Mouse (Mus musculus): ENCODE data around the gene St3gal2.

The St3gal2 gene

DNA sequence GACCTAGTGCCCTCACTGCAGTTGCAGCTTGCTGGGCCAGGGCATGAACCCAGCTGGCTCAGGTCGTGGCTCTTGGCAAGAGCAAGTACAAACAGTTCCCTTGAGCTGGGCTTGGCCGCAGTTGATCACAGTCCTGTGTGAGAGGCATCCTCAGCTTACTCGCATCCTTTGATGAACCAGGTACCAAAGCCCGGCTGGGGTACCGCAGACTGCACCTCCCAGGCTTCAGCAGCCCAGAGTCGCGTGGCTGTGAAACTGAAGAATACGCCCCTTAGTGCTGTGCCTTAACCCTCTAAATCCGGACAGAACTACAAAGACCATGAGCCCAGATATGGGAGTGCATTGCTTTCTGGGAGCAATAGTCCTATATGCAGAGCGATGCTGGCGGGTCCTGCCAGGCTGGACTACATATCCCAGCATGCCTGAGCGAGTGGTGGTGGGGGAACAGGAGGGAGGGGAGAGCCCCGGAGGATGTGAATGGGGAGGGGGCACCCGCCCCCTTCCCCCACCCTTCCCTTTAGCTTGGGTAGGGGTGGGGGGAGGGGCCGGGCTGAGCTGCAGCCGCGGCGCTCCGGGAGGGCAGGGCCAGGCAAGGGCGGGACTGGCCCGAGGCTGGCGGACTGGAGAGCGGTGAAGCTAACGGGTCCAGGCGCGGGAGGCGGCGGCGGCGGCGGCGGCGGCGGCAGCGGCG is at the start of gene St3gal2:
St3gal2 (plus strand) TSS at position 582 of the 691 bp plus-strand sequence.
- in situ Hi-C loops (cut with MboI; ENCODE audit: unreplicated experiment in 2 of 2): loop anchor here in 1 of 2 experiments (5.0 kb wide), 1 partner anchor 38 kb away; no protein-coding TSS in a partner anchor

DNA sequence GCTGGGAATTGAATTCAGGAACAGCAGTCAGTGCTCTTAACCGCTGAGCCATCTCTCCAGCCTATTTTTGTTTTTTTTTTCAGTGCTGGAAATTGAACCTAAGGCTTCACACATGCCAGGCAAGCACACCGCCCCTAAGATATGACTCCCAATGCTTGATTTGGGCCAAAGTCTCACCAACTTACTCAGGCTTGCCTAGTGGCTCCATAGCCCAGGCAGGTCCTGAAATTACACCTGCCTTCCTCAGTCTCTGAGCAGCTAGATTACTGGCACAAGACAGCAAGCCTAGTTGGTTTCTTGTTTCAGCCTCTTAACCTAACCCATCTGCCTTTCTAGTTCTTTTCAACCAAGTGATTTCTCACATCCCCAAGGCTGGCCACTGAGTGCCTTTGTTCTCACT is 49.2 kb upstream of the St3gal2 start:
- in situ Hi-C loops (cut with MboI; ENCODE audit: unreplicated experiment in 2 of 2): no loop called here

DNA sequence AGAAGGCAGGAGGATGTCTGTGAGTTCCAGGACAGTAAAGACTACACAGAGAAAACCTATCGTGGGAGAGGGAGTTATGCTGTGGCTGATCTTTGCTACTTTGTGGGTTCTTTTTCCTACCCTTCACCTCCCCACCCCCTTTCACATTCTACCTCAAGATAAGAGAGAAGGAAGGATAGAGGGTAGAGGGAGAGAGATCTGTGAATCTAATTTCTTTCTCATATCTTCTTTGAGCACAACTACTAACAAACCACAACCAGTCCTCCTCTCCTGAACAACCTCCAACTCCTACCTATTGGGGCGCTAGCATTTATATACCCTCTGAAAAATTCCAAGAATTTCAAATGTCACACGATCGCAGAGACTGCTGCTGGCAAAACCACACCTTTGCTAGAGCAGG is 41.9 kb upstream of the St3gal2 start:
- in situ Hi-C loops (cut with MboI; ENCODE audit: unreplicated experiment in 2 of 2): no loop called here

DNA sequence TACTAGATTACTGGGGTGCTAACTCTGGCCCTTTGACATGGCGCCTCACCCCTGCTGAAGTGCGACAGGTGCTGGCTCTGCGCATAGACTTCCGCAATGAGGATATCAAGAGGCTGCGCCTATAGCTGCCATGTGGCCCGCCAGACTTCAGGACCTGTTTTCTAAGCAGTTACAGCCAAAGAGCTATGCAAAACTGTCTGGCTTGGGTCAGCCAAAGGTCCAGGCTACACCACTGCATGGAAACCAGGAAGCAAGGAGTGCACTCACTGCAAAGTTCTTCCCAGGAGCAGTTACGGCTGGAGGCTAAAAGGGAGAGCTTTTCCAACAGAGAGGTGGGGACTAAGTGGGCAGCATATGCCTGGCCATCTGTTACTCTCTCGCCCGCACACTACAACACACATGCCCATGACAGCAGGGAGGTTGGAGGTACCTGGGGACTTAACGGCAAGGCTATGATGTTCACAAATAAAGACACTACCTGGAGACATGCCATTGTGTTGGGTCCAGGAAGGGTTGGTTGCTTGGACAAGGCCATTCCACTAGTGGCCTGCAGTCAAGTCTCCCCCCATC is 37.9 kb upstream of the St3gal2 start:
- in situ Hi-C loops (cut with MboI; ENCODE audit: unreplicated experiment in 2 of 2): no loop called here

DNA sequence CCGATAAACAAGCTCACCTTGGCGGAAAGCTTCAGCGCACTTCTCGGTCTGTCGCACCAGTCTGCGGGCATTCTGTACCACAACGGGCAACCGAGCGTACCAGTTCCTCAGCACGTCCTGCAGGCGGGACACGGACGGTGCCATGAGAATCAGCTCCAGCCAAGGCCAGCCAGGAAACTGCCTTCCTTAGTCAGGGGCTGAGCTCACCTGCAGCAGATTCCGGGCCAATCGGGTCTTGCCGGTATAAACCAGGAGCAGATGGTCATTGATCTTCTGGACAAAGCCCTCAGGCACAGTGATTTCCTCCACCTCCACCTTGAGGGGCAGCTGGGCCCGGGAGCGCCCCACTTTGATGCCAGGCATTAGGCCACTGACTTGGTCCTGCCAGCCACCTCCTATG is 35.9 kb upstream of the St3gal2 start:
- in situ Hi-C loops (cut with MboI; ENCODE audit: unreplicated experiment in 2 of 2): no loop called here

- in situ Hi-C loops (cut with MboI; ENCODE audit: unreplicated experiment in 2 of 2): no loop called here
Measured at GRCm38 (mm10) chr8:110886634-110887033, 33.1 kb upstream of the St3gal2 start.

DNA sequence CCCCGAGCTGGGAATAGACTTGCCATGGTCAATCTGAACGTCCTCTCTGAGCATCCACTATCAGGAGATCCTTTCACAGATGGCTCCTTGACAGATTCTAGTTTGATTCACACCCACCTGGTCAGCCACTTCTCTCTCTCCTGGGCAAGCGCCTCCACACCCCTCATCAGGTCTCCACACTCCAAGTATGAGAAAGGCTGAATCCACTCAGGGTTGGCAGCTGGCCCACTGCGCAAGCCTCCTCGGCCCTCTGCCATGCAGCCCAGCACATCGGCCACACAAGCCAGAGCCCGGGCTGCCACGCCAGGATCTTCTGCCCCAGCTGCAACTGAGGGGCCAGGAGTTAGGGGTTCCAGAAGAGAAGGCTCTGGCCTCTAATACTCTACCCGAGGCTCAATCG is 32.2 kb upstream of the St3gal2 start:
- in situ Hi-C loops (cut with MboI; ENCODE audit: unreplicated experiment in 2 of 2): no loop called here

GRCm38 (mm10) chr8:110888441-110888840 is 31.3 kb upstream of the St3gal2 start:
- in situ Hi-C loops (cut with MboI; ENCODE audit: unreplicated experiment in 2 of 2): no loop called here

- in situ Hi-C loops (cut with MboI; ENCODE audit: unreplicated experiment in 2 of 2): no loop called here
Measured at GRCm38 (mm10) chr8:110888860-110889259, 30.9 kb upstream of the St3gal2 start.

DNA sequence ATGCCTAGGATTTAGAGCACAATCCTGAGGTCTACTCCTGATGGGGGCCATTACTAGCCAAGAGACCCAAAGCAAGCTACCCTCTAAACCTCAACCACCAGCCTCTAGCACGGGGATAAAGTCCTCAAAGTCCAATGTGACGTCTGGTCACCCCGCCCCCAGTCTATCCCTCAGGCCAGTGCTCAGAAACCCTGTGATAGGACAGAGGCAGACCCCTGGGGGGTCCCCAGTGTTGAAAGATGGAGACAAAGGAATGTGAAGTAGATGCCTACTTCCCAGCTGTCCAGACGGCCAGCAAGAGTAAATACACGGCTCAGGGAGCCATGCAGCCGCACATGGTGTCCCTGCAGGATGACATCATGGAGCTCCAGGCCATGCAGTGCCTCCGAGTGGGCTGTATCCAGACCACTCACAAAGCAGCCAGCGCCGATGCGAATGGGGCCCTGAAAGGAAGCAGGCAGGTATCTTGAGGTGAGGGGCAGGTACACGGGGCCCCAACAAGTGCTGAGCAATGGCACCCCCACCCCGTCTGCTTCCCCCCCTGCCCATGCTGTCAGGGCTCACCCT is 29.7 kb upstream of the St3gal2 start:
- in situ Hi-C loops (cut with MboI; ENCODE audit: unreplicated experiment in 2 of 2): no loop called here

DNA sequence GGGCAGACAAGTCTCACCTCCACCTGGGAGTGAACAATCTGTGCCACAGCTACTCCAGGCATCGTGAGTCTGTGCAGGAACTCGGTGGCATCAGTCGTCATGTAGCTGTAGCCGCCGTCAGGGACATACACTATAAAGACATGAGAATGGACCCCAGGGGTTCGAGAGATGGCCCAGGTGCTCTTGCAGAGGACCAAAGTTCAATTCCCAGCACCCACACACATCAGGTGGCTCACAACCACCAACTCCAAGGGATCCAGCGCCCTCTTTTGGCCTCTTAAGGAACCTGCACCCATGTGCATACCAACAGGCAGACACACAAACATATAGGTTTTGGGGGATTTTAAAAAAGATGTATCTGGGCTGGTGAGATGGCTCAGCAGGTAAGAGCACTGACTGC is 27.7 kb upstream of the St3gal2 start:
- in situ Hi-C loops (cut with MboI; ENCODE audit: unreplicated experiment in 2 of 2): no loop called here

- in situ Hi-C loops (cut with MboI; ENCODE audit: unreplicated experiment in 2 of 2): no loop called here
Measured at GRCm38 (mm10) chr8:110892913-110893312, 26.8 kb upstream of the St3gal2 start.

DNA sequence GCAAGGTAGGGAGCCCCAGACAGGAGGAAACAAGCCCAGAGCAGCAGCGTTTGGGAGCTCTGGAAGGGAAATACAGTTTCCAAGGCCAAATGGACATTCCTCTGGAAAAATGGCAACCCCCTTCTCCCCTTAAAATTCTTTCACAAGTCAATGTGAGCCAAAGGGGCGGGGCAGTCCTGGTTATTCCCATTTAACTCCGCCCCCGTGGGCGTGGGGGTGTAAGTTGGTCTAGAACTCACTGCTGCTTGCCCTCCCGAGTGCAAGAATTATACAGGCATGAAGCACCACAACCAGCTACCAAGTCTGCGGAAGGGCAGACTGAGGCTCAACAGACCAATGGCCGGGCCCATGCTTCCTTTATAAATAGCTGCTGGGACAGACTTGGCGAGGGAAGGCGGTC is 24.9 kb upstream of the St3gal2 start:
- in situ Hi-C loops (cut with MboI; ENCODE audit: unreplicated experiment in 2 of 2): no loop called here

- in situ Hi-C loops (cut with MboI; ENCODE audit: unreplicated experiment in 2 of 2): no loop called here
Measured at GRCm38 (mm10) chr8:110895254-110895653, 24.5 kb upstream of the St3gal2 start.

GRCm38 (mm10) chr8:110895812-110896211 is 23.9 kb upstream of the St3gal2 start:
- in situ Hi-C loops (cut with MboI; ENCODE audit: unreplicated experiment in 2 of 2): no loop called here

DNA sequence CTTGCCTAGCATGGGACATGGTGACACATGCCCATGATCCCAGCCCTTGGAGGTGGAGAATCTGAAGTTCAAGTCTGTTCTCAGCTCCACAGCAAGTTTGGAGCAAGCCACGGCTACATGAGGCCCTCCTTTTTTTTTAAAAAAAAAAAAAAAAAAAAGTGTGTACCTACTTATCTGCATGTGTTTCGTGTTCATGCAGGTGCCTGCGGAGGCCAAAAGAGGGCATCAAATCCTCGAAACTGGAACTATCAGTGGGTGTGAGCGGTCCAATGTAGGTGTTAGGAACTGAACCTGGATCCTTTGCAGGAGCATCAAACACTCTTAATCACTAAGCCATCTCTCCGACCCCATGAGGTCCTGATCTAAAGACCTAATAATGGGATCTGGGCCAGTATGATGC is 22.2 kb upstream of the St3gal2 start:
- in situ Hi-C loops (cut with MboI; ENCODE audit: unreplicated experiment in 2 of 2): no loop called here

- in situ Hi-C loops (cut with MboI; ENCODE audit: unreplicated experiment in 2 of 2): no loop called here
Measured at GRCm38 (mm10) chr8:110901056-110901455, 18.7 kb upstream of the St3gal2 start.

GRCm38 (mm10) chr8:110901839-110902578 is 17.7 kb upstream of the St3gal2 start, which contains the start of gene Fuk:
Gene Fuk (minus strand): TSS chr8:110902488.
- in situ Hi-C loops (cut with MboI; ENCODE audit: unreplicated experiment in 2 of 2): no loop called here

DNA sequence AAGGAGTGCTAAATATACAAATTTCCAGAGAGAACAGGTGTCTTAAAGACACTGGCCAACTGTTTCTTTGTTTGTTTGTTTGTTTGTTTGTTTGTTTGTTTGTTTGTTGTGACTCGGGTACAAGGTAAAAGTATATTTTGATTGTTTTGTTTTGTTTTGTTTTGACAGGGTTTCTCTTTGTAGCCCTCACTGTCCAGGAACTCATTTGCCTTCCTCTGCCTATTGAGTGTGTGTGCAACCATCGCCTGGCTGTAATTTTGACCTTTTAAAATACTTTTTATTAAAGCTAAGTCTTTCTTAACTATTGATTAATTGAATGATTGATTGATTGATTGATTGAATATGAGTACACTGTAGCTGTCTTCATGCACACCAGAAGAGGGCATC is 17.1 kb upstream of the St3gal2 start:
- in situ Hi-C loops (cut with MboI; ENCODE audit: unreplicated experiment in 2 of 2): no loop called here

GRCm38 (mm10) chr8:110905404-110905803 is 14.3 kb upstream of the St3gal2 start:
- in situ Hi-C loops (cut with MboI; ENCODE audit: unreplicated experiment in 2 of 2): no loop called here

- in situ Hi-C loops (cut with MboI; ENCODE audit: unreplicated experiment in 2 of 2): no loop called here
Measured at GRCm38 (mm10) chr8:110906682-110907081, 13.0 kb upstream of the St3gal2 start.
